Mouse (Mus musculus) stomach, embryonic 16.5 days (tissue): ENCODE data around the gene Tctn1. TPM values are rescaled to one million over a fixed set of nuclear protein-coding genes. Genes with fewer than 3 reads are reported as not detected.
A peak's percentile ranks its signal among the peaks of the same experiment; 100 is the strongest.

Experiments used
- ATAC-seq: fragments of 200-750 bp; cut with Nextera tagmentation; 2 replicates; pipeline ENCODE4 v1.8.0; 2017; ENCODE audit warnings: moderate number of reproducible peaks, moderate TSS enrichment; ENCODE audit not compliant: insufficient read depth, low FRiP score
- H3K27ac ChIP-seq: fragments of 300-500 bp; sonication (generic); 2 replicates; pipeline ENCODE4 v1.5.1; 2014; ENCODE audit warnings: low read length
- H3K27me3 ChIP-seq: fragments of 300-500 bp; sonication (generic); 2 replicates; pipeline ENCODE4 v1.6.1; 2014; ENCODE audit warnings: low read length, control low read depth, mixed read lengths; ENCODE audit not compliant: control insufficient read depth, insufficient read depth
- H3K36me3 ChIP-seq: fragments of 300-500 bp; sonication (generic); 2 replicates; pipeline ENCODE4 v1.6.1; 2014; ENCODE audit warnings: low read length; ENCODE audit not compliant: control insufficient read depth, insufficient read depth
- H3K4me1 ChIP-seq: fragments of 300-500 bp; sonication (generic); 2 replicates; pipeline ENCODE4 v1.6.1; 2014; ENCODE audit warnings: low read length, control low read depth, mixed read lengths; ENCODE audit not compliant: control insufficient read depth, insufficient read depth
- H3K4me2 ChIP-seq: fragments of 300-500 bp; sonication (generic); 2 replicates; pipeline ENCODE4 v1.6.1; 2014; ENCODE audit warnings: low read depth, low read length, mixed read lengths
- H3K4me3 ChIP-seq: fragments of 300-500 bp; sonication (generic); replicated peaks from 2 replicates; pipeline ENCODE4 v1.5.1; 2014; ENCODE audit warnings: mild to moderate bottlenecking, low read length
- H3K9ac ChIP-seq: fragments of 300-500 bp; sonication (generic); 2 replicates; pipeline ENCODE4 v1.6.1; 2014; ENCODE audit warnings: low read length
- H3K9me3 ChIP-seq: fragments of 300-500 bp; sonication (generic); replicated peaks from 2 replicates; pipeline ENCODE4 v1.6.1; 2016; ENCODE audit warnings: low read length, control low read depth; ENCODE audit not compliant: control insufficient read depth
- WGBS: fragments of 180-500 bp; shearing (Covaris S2); extraction: QIAGEN DNeasy Blood & Tissue Kit; methylation state at CpG from one replicate; pipeline ENCODE4 v1.1.7; 2014; 5-methylcytosine and 5-hydroxymethylcytosine counted together
- polyA plus RNA-seq: library from polyadenylated mRNA; unstranded; fragments of >200 nt; fragmentation: Nextera tagmentation; extraction: Ambion mirVana; gene quantifications from 2 replicates; pipeline ENCODE4 v1.2.1, GENCODE M21; 2015

Gene Tctn1
- polyA plus RNA-seq, 1 experiment from 2014 or later, result 5.0 TPM

- no peaks in the 10 kb centered on the region for H3K36me3 ChIP-seq
- H3K27me3 ChIP-seq, result no peaks in the 10 kb centered on the region
- no peaks in the 10 kb centered on the region for H3K9me3 ChIP-seq
- H3K4me2 ChIP-seq, result no peak overlapping the region
- H3K4me1 ChIP-seq, result peaks cover 35% of the 10 kb centered on the region
- ATAC-seq, result peak; percentile 53; the same call in 1 of the 2 replicates
- no peak overlapping the region for H3K9ac ChIP-seq
- no peak overlapping the region for H3K4me3 ChIP-seq
- 58% methylated on average over 17 of the region's 17 CpGs for WGBS
- peak overlapping the region; percentile 78 for H3K27ac ChIP-seq
Measured at GRCm38 (mm10) chr5:122302810-122303745, 38.8 kb upstream of the Tctn1 start.

DNA sequence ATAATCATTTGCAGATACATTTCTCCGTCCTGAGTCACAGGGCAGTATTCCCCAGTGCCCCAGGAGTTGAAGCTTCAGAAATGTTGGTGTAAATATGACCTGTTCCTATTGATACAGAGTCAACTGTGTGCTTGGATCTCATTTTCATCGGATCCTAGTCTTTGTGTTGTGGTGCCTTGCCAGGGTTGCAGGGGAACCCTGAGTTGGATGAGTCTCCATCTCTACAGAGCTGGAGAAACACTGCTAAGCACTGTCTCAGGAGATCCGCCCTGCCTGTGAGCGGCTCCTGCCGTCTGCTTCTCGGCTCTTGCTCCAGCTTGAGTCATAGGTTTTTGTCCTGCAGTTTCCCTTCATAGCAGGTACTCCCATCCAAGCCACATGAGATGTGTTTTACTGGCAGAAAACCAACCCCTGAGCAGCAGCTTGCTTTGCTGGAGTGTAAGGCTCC is 35.8 kb upstream of the Tctn1 start:
- H3K36me3 ChIP-seq, result no peaks in the 10 kb centered on the region
- no peak overlapping the region for H3K4me2 ChIP-seq
- no peak for ATAC-seq
- no peak overlapping the region for H3K4me3 ChIP-seq
- H3K4me1 ChIP-seq, result peaks cover 45% of the 10 kb centered on the region
- H3K27ac ChIP-seq, result no peak overlapping the region
- WGBS, result 81% methylated on average over 6 of the region's 6 CpGs
- no peak overlapping the region for H3K9ac ChIP-seq
- H3K9me3 ChIP-seq, result no peaks in the 10 kb centered on the region
- H3K27me3 ChIP-seq, result no peaks in the 10 kb centered on the region

DNA sequence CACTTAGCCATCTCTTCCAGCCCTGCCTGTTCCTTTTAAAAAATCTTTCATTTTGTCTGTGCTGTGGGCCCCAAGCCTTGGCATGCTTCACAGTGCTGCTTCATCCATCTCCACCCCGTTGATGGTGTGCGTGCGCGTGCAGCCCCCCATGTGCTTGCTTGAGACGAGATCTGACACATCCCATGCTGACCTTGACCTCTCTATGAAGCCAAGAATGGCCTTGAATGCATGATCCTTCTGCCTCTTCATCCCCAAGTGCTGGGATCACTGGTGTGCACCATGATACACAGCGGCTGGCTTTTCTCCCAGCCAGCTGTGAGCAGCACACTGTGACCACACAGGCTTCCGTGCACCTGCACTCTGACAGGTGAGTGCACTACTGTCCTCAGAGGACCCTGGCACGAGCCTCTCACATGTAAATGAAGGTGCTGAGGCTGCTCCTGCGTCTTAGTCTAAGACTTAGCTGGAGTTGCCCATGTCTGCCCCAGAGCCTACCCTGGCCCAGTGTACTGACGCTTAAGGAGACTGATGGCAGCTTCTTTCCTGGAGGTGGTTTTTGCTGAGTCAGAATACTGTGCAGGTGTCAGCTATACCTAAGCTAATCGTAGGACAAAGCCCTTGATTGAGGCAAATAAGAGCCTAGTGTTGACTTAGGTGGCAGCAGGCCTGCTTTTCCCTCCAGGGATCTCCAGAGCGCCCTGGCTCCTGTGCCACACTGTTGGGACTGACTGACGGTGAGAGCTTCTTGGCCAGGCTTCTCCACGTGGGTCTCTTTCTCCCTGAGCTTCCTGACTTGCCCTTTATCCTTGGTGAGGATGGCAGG is 31.1 kb upstream of the Tctn1 start:
- H3K27ac ChIP-seq, result peak overlapping the region; percentile 17; the same call in 1 of the 2 replicates

DNA sequence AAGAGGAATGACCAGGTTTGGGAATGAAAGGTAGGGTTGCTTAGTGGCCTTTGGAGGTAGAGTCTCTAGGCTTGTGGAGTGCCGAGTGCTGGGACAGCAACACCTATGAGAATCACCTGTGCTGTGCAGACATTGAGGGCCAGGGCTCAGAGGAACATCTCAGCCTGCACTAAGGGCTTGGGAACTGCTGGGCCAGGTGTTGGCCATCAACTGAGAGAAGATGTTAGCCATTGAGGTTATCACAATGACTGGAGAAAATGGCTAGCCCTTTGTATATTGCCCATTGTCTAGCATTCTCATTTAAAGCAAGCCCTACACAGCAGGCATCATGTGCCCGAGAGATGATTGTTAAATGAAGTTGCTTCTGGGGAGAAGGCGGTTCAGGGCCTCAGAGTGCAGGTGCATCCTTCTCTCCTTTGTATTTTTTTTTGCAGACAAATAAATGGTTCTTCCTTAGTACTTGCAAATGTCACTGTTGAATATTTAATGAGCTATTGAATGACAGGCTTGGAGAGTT is 30.0 kb upstream of the Tctn1 start:
- H3K4me3 ChIP-seq, result no peak overlapping the region
- H3K27me3 ChIP-seq, result no peaks in the 10 kb centered on the region
- H3K9ac ChIP-seq, result no peak overlapping the region
- H3K27ac ChIP-seq, result no peak overlapping the region
- H3K9me3 ChIP-seq, result no peaks in the 10 kb centered on the region
- no peak for ATAC-seq
- H3K36me3 ChIP-seq, result no peaks in the 10 kb centered on the region
- H3K4me2 ChIP-seq, result no peak overlapping the region
- peaks cover 43% of the 10 kb centered on the region for H3K4me1 ChIP-seq
- 84% methylated on average over 3 of the region's 3 CpGs for WGBS

More for the DNA sequence above, 31.1 kb upstream of the Tctn1 start:
- Histone ChIP-seq H3K4me3 (no peak overlapping the region), H3K9me3 (no peaks in the 10 kb centered on the region), H3K4me1 (peaks cover 43% of the 10 kb centered on the region), H3K4me2 (no peak overlapping the region), H3K36me3 (no peaks in the 10 kb centered on the region), H3K9ac (no peak overlapping the region), H3K27me3 (no peaks in the 10 kb centered on the region)
- WGBS, result 66% methylated on average over 14 of the region's 14 CpGs
- ATAC-seq, result peak; percentile 66

- no peak overlapping the region for H3K9ac ChIP-seq
- H3K4me3 ChIP-seq, result no peak overlapping the region
- no peaks in the 10 kb centered on the region for H3K9me3 ChIP-seq
- peaks cover 45% of the 10 kb centered on the region for H3K4me1 ChIP-seq
- WGBS, result 62% methylated on average over 6 of the region's 6 CpGs
- no peaks in the 10 kb centered on the region for H3K27me3 ChIP-seq
- H3K36me3 ChIP-seq, result no peaks in the 10 kb centered on the region
- no peak overlapping the region for H3K4me2 ChIP-seq
- ATAC-seq, result no peak
- peak overlapping the region; percentile 19 for H3K27ac ChIP-seq
Measured at GRCm38 (mm10) chr5:122293131-122293530, 28.9 kb upstream of the Tctn1 start.

DNA sequence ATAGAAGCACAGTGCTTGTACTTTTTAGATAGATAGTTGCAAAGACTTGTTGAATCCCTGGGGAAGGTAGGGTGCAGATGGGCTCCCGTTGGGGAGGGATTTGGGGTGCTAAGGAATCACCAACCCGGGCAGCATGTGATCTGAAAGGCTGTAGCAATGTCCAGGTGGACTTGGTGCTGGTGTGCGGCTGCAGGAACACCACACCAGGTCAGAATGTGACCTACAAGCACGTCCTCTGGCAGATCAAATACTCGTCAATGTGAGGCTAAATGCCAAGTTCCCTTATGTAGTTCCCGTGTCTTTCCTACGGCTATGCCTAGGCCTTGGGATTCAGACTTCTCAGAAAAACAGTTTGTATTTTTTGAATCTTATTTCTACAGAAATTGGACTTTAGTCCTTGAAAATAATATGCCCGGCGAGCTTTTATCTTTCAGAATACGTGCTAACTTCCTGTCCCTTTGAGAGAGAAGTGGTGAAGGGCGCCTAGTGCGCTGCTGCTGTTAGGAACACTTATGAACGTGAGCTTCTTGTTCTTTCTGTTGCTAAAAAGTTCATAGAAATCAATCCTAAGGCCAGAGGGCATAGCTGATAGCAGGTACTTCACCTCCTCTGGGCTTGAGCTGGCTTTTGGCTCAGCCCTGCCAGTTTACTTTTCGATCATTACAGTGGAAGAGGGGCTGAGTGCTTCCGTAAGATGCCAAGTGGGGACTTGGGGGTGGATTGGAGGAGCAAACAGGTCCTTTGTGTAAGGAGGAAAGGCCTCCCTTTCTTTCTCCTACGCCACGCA is 27.5 kb upstream of the Tctn1 start:
- Histone ChIP-seq H3K27ac (peak overlapping the region; percentile 76), H3K9ac (0 out of 2 replicates have a peak overlapping the region, but pooled peaks have one; percentile 1), H3K36me3 (no peaks in the 10 kb centered on the region), H3K9me3 (no peaks in the 10 kb centered on the region), H3K4me2 (peak overlapping the region; percentile 20; the same call in 1 of the 2 replicates), H3K4me1 (peaks cover 46% of the 10 kb centered on the region), H3K4me3 (no peak overlapping the region), H3K27me3 (no peaks in the 10 kb centered on the region)
- ATAC-seq, result peak; percentile 54
- WGBS, result 56% methylated on average over 17 of the region's 17 CpGs

DNA sequence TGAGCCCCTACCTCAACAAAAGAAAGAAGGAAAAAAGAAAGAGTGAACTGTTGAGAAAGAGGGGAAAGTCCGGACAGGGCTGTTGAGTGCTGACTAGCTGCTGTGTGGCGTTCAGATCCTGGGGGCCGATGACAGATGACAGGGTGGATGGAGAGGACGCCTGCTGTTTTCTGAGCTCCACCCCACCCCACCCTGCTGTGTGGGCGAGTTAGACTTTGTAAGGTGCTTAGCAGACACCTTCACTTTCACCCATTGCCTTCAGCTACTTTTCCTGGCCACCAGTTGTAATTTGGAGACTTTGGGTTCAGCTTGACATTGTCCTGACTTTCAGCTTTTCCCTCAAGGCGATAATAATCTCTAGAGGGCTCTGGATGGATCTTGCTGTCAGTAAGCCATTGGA is 26.9 kb upstream of the Tctn1 start:
- Histone ChIP-seq H3K4me3 (no peak overlapping the region), H3K36me3 (no peaks in the 10 kb centered on the region), H3K9me3 (no peaks in the 10 kb centered on the region), H3K27me3 (no peaks in the 10 kb centered on the region), H3K4me2 (peak overlapping the region; percentile 20; the same call in 1 of the 2 replicates), H3K9ac (no peak overlapping the region), H3K4me1 (peaks cover 47% of the 10 kb centered on the region), H3K27ac (peak overlapping the region; percentile 76)
- ATAC-seq, result no peak
- 61% methylated on average over 6 of the region's 6 CpGs for WGBS

- no peaks in the 10 kb centered on the region for H3K9me3 ChIP-seq
- no peak overlapping the region for H3K9ac ChIP-seq
- no peak overlapping the region for H3K4me3 ChIP-seq
- 68% methylated on average over 4 of the region's 4 CpGs for WGBS
- ATAC-seq, result no peak
- H3K36me3 ChIP-seq, result no peaks in the 10 kb centered on the region
- H3K4me2 ChIP-seq, result no peak overlapping the region
- H3K4me1 ChIP-seq, result peaks cover 41% of the 10 kb centered on the region
- H3K27me3 ChIP-seq, result no peaks in the 10 kb centered on the region
- H3K27ac ChIP-seq, result no peak overlapping the region
Measured at GRCm38 (mm10) chr5:122288147-122288811, 24.0 kb upstream of the Tctn1 start.
